Mouse (Mus musculus): ENCODE measurements around the gene Vmn1r168. TPM values are rescaled to one million over a fixed set of nuclear protein-coding genes. Genes with fewer than 3 reads are reported as not detected.

Vmn1r168 gene
- not detected in 2 replicates for polyA plus RNA-seq (2015; fragmentation: Nextera tagmentation; extraction: Ambion mirVana)

DNA sequence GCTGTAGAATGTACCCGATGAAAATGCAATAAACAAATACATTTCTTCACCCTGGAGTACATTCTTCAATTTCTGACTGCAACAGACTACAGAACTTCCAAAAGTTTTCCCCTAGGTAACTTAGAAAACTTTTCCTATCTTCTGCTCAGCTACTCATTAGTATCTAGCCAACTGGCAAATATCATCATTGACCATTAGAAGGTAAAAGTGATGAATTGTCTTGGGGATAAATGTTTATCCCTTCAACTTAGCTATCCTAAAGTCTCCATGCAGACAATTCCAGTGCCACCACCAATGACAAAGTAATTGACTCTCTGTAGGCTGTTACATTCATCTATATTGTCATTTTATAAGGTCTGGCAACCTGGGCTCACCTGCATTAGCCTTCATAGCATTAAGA is at the start of gene Vmn1r168:
Gene Vmn1r168 (plus strand): TSS at position 301 of the 400 bp plus-strand sequence.

GRCm38 (mm10) chr7:23507106-23507505 is 32.4 kb upstream of the Vmn1r168 start, which contains the start of gene Vmn1r167:
TSS of gene Vmn1r167 (minus strand) at chr7:23507206.

GRCm38 (mm10) chr7:23575226-23575625 is 35.7 kb downstream of the Vmn1r168 start, which contains the start of gene Vmn1r169:
TSS of gene Vmn1r169 (plus strand) at chr7:23575526.

Other genes starting within 250 kb of the Vmn1r168 start
- not detected in 2 replicates for gene Nlrp4e, start 238.5 kb upstream of the Vmn1r168 start, polyA plus RNA-seq (2015; fragmentation: Nextera tagmentation; extraction: Ambion mirVana)
- not detected in 2 replicates for gene Nlrp5, start 153.8 kb upstream of the Vmn1r168 start, polyA plus RNA-seq (2015; fragmentation: Nextera tagmentation; extraction: Ambion mirVana)
- gene Vmn1r167, start 32.5 kb upstream of the Vmn1r168 start, polyA plus RNA-seq (2015; fragmentation: Nextera tagmentation; extraction: Ambion mirVana), result not detected in 2 replicates
- not detected in 2 replicates for gene Vmn1r169, start 35.8 kb downstream of the Vmn1r168 start, polyA plus RNA-seq (2015; fragmentation: Nextera tagmentation; extraction: Ambion mirVana)
- not detected in 2 replicates for gene Vmn1r170, start 66.4 kb downstream of the Vmn1r168 start, polyA plus RNA-seq (2015; fragmentation: Nextera tagmentation; extraction: Ambion mirVana)
- not detected in 2 replicates for gene Vmn1r171, start 91.0 kb downstream of the Vmn1r168 start, polyA plus RNA-seq (2015; fragmentation: Nextera tagmentation; extraction: Ambion mirVana)
- gene Vmn1r172, start 118.6 kb downstream of the Vmn1r168 start, polyA plus RNA-seq (2015; fragmentation: Nextera tagmentation; extraction: Ambion mirVana), result not detected in 2 replicates
- not detected in 2 replicates for gene Vmn1r173, start 161.0 kb downstream of the Vmn1r168 start, polyA plus RNA-seq (2015; fragmentation: Nextera tagmentation; extraction: Ambion mirVana)
- gene Vmn1r174, start 212.5 kb downstream of the Vmn1r168 start, polyA plus RNA-seq (2015; fragmentation: Nextera tagmentation; extraction: Ambion mirVana), result not detected in 2 replicates